Mouse (Mus musculus): ENCODE data around the gene Slc6a20a. TPM values are rescaled to one million over a fixed set of nuclear protein-coding genes. Genes with fewer than 3 reads are reported as not detected.

Slc6a20a gene
- total and polyA plus RNA-seq, 2 experiments from 2014 or later, result not detected

GRCm38 (mm10) chr9:123601529-123601928 lies 77.2 kb downstream of the Slc6a20a start:
- Histone ChIP-seq H3K4me2 (ENCODE audit: low read depth, low read length) (no peak overlapping the region), H3K9me3 (replicated peaks; ENCODE audit: control insufficient read depth, low read length) (no peaks in the 10 kb centered on the region), H3K36me3 (replicated peaks; ENCODE audit: control insufficient read depth, insufficient read depth, low read length) (no peaks in the 10 kb centered on the region), H3K4me1 (ENCODE audit: control insufficient read depth, insufficient read depth) (no peaks in the 10 kb centered on the region), H3K9ac (replicated peaks; ENCODE audit: low read depth, low read length) (no peak overlapping the region), H3K27me3 (ENCODE audit: control insufficient read depth, insufficient read depth, low read length) (no peaks in the 10 kb centered on the region), H3K27ac (ENCODE audit: low read depth) (no peak overlapping the region), H3K4me3 (ENCODE audit: low read depth, low read length) (no peak overlapping the region)
- no peak for ATAC-seq (ENCODE audit: insufficient read depth, low read depth)
- WGBS, result 85% methylated on average over 1 of the region's 1 CpGs
- no peak for DNase-seq (ENCODE audit: low spot score)
- no peak for TF ChIP-seq CTCF (IDR thresholded peaks at IDR 0.05; ENCODE audit: low read depth)
- no peak for TF ChIP-seq EP300 (IDR thresholded peaks at IDR 0.05; ENCODE audit: low read depth)

- Histone ChIP-seq H3K4me2 (ENCODE audit: low read depth, low read length) (no peak overlapping the region), H3K27me3 (ENCODE audit: control insufficient read depth, insufficient read depth, low read length) (no peaks in the 10 kb centered on the region), H3K27ac (ENCODE audit: low read depth) (no peak overlapping the region), H3K4me3 (ENCODE audit: low read depth, low read length) (no peak overlapping the region), H3K4me1 (ENCODE audit: control insufficient read depth, insufficient read depth) (no peaks in the 10 kb centered on the region), H3K9me3 (replicated peaks; ENCODE audit: control insufficient read depth, low read length) (no peaks in the 10 kb centered on the region), H3K9ac (replicated peaks; ENCODE audit: low read depth, low read length) (no peak overlapping the region), H3K36me3 (replicated peaks; ENCODE audit: control insufficient read depth, insufficient read depth, low read length) (peaks cover 23% of the 10 kb centered on the region)
- 76% methylated on average over 2 of the region's 2 CpGs for WGBS
- DNase-seq (ENCODE audit: low spot score), result no peak
- ATAC-seq (ENCODE audit: insufficient read depth, low read depth), result no peak
- TF ChIP-seq CTCF (IDR thresholded peaks at IDR 0.05; ENCODE audit: low read depth), result no peak
- TF ChIP-seq EP300 (IDR thresholded peaks at IDR 0.05; ENCODE audit: low read depth), result no peak
These were observed 81.3 kb downstream of the Slc6a20a start for GRCm38 (mm10) chr9:123597376-123597775.

GRCm38 (mm10) chr9:123596910-123597309 lies 81.8 kb downstream of the Slc6a20a start:
- ATAC-seq (ENCODE audit: insufficient read depth, low read depth) (no peak), DNase-seq (ENCODE audit: low spot score) (no peak)
- Histone ChIP-seq H3K4me1 (ENCODE audit: control insufficient read depth, insufficient read depth) (no peaks in the 10 kb centered on the region), H3K4me3 (ENCODE audit: low read depth, low read length) (no peak overlapping the region), H3K9me3 (replicated peaks; ENCODE audit: control insufficient read depth, low read length) (no peaks in the 10 kb centered on the region), H3K27me3 (ENCODE audit: control insufficient read depth, insufficient read depth, low read length) (no peaks in the 10 kb centered on the region), H3K9ac (replicated peaks; ENCODE audit: low read depth, low read length) (no peak overlapping the region), H3K4me2 (ENCODE audit: low read depth, low read length) (no peak overlapping the region), H3K27ac (ENCODE audit: low read depth) (no peak overlapping the region), H3K36me3 (replicated peaks; ENCODE audit: control insufficient read depth, insufficient read depth, low read length) (peaks cover 23% of the 10 kb centered on the region)
- WGBS, result 97% methylated on average over 2 of the region's 2 CpGs
- no peak for TF ChIP-seq EP300 (IDR thresholded peaks at IDR 0.05; ENCODE audit: low read depth)
- no peak for TF ChIP-seq CTCF (IDR thresholded peaks at IDR 0.05; ENCODE audit: low read depth)

- Histone ChIP-seq H3K4me1 (ENCODE audit: control insufficient read depth, insufficient read depth) (no peaks in the 10 kb centered on the region), H3K27ac (ENCODE audit: low read depth) (no peak overlapping the region), H3K27me3 (ENCODE audit: control insufficient read depth, insufficient read depth, low read length) (no peaks in the 10 kb centered on the region), H3K9ac (replicated peaks; ENCODE audit: low read depth, low read length) (no peak overlapping the region), H3K4me2 (ENCODE audit: low read depth, low read length) (no peak overlapping the region), H3K36me3 (replicated peaks; ENCODE audit: control insufficient read depth, insufficient read depth, low read length) (peaks cover 34% of the 10 kb centered on the region), H3K4me3 (ENCODE audit: low read depth, low read length) (no peak overlapping the region), H3K9me3 (replicated peaks; ENCODE audit: control insufficient read depth, low read length) (no peaks in the 10 kb centered on the region)
- TF ChIP-seq CTCF (IDR thresholded peaks at IDR 0.05; ENCODE audit: low read depth) (no peak), EP300 (IDR thresholded peaks at IDR 0.05; ENCODE audit: low read depth) (no peak)
- DNase-seq (ENCODE audit: low spot score), result no peak
- WGBS, result 83% methylated on average over 4 of the region's 4 CpGs
- ATAC-seq (ENCODE audit: insufficient read depth, low read depth), result no peak
These were observed 83.5 kb downstream of the Slc6a20a start for GRCm38 (mm10) chr9:123595194-123595593.

GRCm38 (mm10) chr9:123589240-123589910 lies 89.3 kb downstream of the Slc6a20a start:
- Histone ChIP-seq H3K27me3 (ENCODE audit: control insufficient read depth, insufficient read depth, low read length) (no peaks in the 10 kb centered on the region), H3K36me3 (replicated peaks; ENCODE audit: control insufficient read depth, insufficient read depth, low read length) (peaks cover 63% of the 10 kb centered on the region), H3K9ac (replicated peaks; ENCODE audit: low read depth, low read length) (no peak overlapping the region), H3K4me1 (ENCODE audit: control insufficient read depth, insufficient read depth) (no peaks in the 10 kb centered on the region), H3K27ac (ENCODE audit: low read depth) (no peak overlapping the region), H3K4me2 (ENCODE audit: low read depth, low read length) (no peak overlapping the region), H3K9me3 (replicated peaks; ENCODE audit: control insufficient read depth, low read length) (no peaks in the 10 kb centered on the region), H3K4me3 (ENCODE audit: low read depth, low read length) (no peak overlapping the region)
- ATAC-seq (ENCODE audit: insufficient read depth, low read depth) (no peak), DNase-seq (ENCODE audit: low spot score) (no peak)
- 54% methylated on average over 7 of the region's 7 CpGs for WGBS
- TF ChIP-seq EP300 (IDR thresholded peaks at IDR 0.05; ENCODE audit: low read depth) (no peak), CTCF (IDR thresholded peaks at IDR 0.05; ENCODE audit: low read depth) (no peak)

Other genes starting within 250 kb of the Slc6a20a start
- 128 and 143 TPM in 2 replicates for gene Limd1, start 200.2 kb downstream of the Slc6a20a start, total RNA-seq (2014; rRNA removed; ENCODE audit: low replicate concordance)
- 40.2 and 42.4 TPM in 2 replicates for gene Limd1, start 200.2 kb downstream of the Slc6a20a start, polyA plus RNA-seq (2015; fragmentation: Nextera tagmentation; extraction: Ambion mirVana)
- 29.9 and 32.9 TPM in 2 replicates for gene Sacm1l, start 149.1 kb downstream of the Slc6a20a start, total RNA-seq (2014; rRNA removed; ENCODE audit: low replicate concordance)
- 36.4 and 38.9 TPM in 2 replicates for gene Sacm1l, start 149.1 kb downstream of the Slc6a20a start, polyA plus RNA-seq (2015; fragmentation: Nextera tagmentation; extraction: Ambion mirVana)
- gene Slc6a20b, start 46.3 kb downstream of the Slc6a20a start, total RNA-seq (2014; rRNA removed; ENCODE audit: low replicate concordance), result not detected in 2 replicates
- 0.10 TPM in 2 replicates for gene Slc6a20b, start 46.3 kb downstream of the Slc6a20a start, polyA plus RNA-seq (2015; fragmentation: Nextera tagmentation; extraction: Ambion mirVana)
- gene Ccr9, start 446 bp downstream of the Slc6a20a start, total RNA-seq (2014; rRNA removed; ENCODE audit: low replicate concordance), result 1.2 and 4.8 TPM in 2 replicates
- gene Ccr9, start 446 bp downstream of the Slc6a20a start, polyA plus RNA-seq (2015; fragmentation: Nextera tagmentation; extraction: Ambion mirVana), result 0.04 and 0.08 TPM in 2 replicates
- 11.2 and 28.4 TPM in 2 replicates for gene Lztfl1, start 38.8 kb upstream of the Slc6a20a start, total RNA-seq (2014; rRNA removed; ENCODE audit: low replicate concordance)
- 36.2 and 37.7 TPM in 2 replicates for gene Lztfl1, start 38.8 kb upstream of the Slc6a20a start, polyA plus RNA-seq (2015; fragmentation: Nextera tagmentation; extraction: Ambion mirVana)
- not detected in 2 replicates for gene Cxcr6, start 127.6 kb upstream of the Slc6a20a start, total RNA-seq (2014; rRNA removed; ENCODE audit: low replicate concordance)
- 0.14 and 0.30 TPM in 2 replicates for gene Cxcr6, start 127.6 kb upstream of the Slc6a20a start, polyA plus RNA-seq (2015; fragmentation: Nextera tagmentation; extraction: Ambion mirVana)
- gene Fyco1, start 173.0 kb upstream of the Slc6a20a start, total RNA-seq (2014; rRNA removed; ENCODE audit: low replicate concordance), result 62.5 and 82.7 TPM in 2 replicates
- 35.3 and 40.9 TPM in 2 replicates for gene Fyco1, start 173.0 kb upstream of the Slc6a20a start, polyA plus RNA-seq (2015; fragmentation: Nextera tagmentation; extraction: Ambion mirVana)
- gene Xcr1, start 183.1 kb upstream of the Slc6a20a start, total RNA-seq (2014; rRNA removed; ENCODE audit: low replicate concordance), result not detected in 2 replicates
- gene Xcr1, start 183.1 kb upstream of the Slc6a20a start, polyA plus RNA-seq (2015; fragmentation: Nextera tagmentation; extraction: Ambion mirVana), result 0.11 and 0.12 TPM in 2 replicates

Data from heart, postnatal 0 days (tissue).